Mouse (Mus musculus): ENCODE measurements around the gene Fev. TPM values are rescaled to one million over a fixed set of nuclear protein-coding genes. Genes with fewer than 3 reads are reported as not detected.

The Fev gene
- polyA plus RNA-seq, 1 experiment from 2014 or later = not detected

- Histone ChIP-seq H3K27ac (replicated peaks; ENCODE audit: low read depth, low read length) (no peak overlapping the region), H3K4me1 (ENCODE audit: control insufficient read depth, insufficient read depth, low read length) (0 out of 2 replicates have a peak, but pooled peaks cover 8% of the 10 kb centered on the region), H3K4me2 (ENCODE audit: low read depth, low read length) (peak overlapping the region; percentile 53), H3K27me3 (replicated peaks; ENCODE audit: control insufficient read depth, insufficient read depth, low read length) (peaks cover 74% of the 10 kb centered on the region), H3K4me3 (ENCODE audit: low read depth, low read length) (peak overlapping the region; percentile 34), H3K9me3 (ENCODE audit: control insufficient read depth, low read length) (no peaks in the 10 kb centered on the region), H3K9ac (ENCODE audit: low read depth, low read length) (no peak overlapping the region), H3K36me3 (ENCODE audit: control insufficient read depth, insufficient read depth, low read length) (no peaks in the 10 kb centered on the region)
- peak; percentile 34; the same call in 1 of the 2 replicates for ATAC-seq (ENCODE audit: low read depth)
- under 1% methylated on average over 28 of the region's 29 CpGs for WGBS
- peak; percentile 85 for DNase-seq (ENCODE audit: low spot score)
Observed at GRCm38 (mm10) chr1:74858171-74858719, 27.0 kb downstream of the Fev start.

DNA sequence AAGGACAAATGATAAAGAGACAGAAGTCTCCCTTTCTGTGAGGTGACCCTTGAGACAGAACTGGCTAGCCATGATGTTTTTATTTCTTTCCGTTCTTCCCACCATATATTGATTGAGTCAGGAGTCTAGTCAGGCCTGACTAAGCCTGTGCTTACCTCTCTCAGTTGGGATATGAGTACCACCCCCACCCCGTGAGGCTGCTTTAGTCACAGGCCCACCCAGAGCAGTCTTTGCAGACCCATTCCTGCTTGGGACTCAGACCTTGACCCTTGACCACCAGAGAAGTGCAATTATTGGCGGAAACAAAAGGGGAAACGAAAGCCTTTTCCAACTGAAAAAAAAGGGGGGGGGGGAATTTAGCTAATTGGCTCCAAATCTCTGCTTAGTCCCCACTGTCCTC, 27.5 kb downstream of the Fev start:
- H3K27ac ChIP-seq (replicated peaks; ENCODE audit: low read depth, low read length) = no peak overlapping the region
- no peak for ATAC-seq (ENCODE audit: low read depth)
- WGBS = 8% methylated on average over 4 of the region's 4 CpGs
- H3K9me3 ChIP-seq (ENCODE audit: control insufficient read depth, low read length) = no peaks in the 10 kb centered on the region
- H3K9ac ChIP-seq (ENCODE audit: low read depth, low read length) = no peak overlapping the region
- H3K4me2 ChIP-seq (ENCODE audit: low read depth, low read length) = peak overlapping the region; percentile 53
- H3K36me3 ChIP-seq (ENCODE audit: control insufficient read depth, insufficient read depth, low read length) = no peaks in the 10 kb centered on the region
- DNase-seq (ENCODE audit: low spot score) = no peak
- H3K4me1 ChIP-seq (ENCODE audit: control insufficient read depth, insufficient read depth, low read length) = 0 out of 2 replicates have a peak, but pooled peaks cover 8% of the 10 kb centered on the region
- H3K27me3 ChIP-seq (replicated peaks; ENCODE audit: control insufficient read depth, insufficient read depth, low read length) = peaks cover 80% of the 10 kb centered on the region
- peak overlapping the region; percentile 34 for H3K4me3 ChIP-seq (ENCODE audit: low read depth, low read length)

DNA sequence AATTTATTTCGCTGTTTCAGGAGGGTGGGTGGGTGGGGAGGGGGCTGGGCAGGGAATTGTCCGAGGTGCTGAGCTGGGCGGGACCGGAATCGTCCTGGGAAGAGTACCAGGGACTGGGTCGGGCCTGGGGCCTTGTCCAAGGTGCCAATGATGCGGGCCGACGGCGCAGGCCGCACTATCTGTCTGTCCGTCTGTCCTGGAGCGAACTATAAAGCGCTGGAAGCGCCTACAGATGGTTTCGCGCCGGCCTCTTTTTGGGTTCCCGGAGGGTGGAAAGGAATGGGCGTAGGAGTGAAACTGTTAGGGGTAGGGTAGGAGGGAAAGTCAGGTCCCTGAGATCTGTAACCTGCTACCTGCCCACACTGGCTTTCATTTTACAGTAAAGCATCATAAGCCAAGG, 28.0 kb downstream of the Fev start:
- Histone ChIP-seq H3K4me2 (ENCODE audit: low read depth, low read length) (peak overlapping the region; percentile 5; the same call in 1 of the 2 replicates), H3K9me3 (ENCODE audit: control insufficient read depth, low read length) (no peaks in the 10 kb centered on the region), H3K27me3 (replicated peaks; ENCODE audit: control insufficient read depth, insufficient read depth, low read length) (peaks cover 84% of the 10 kb centered on the region), H3K36me3 (ENCODE audit: control insufficient read depth, insufficient read depth, low read length) (no peaks in the 10 kb centered on the region), H3K9ac (ENCODE audit: low read depth, low read length) (no peak overlapping the region), H3K27ac (replicated peaks; ENCODE audit: low read depth, low read length) (no peak overlapping the region), H3K4me1 (ENCODE audit: control insufficient read depth, insufficient read depth, low read length) (0 out of 2 replicates have a peak, but pooled peaks cover 8% of the 10 kb centered on the region), H3K4me3 (ENCODE audit: low read depth, low read length) (no peak overlapping the region)
- DNase-seq (ENCODE audit: low spot score) = no peak
- 3% methylated on average over 20 of the region's 20 CpGs for WGBS
- no peak for ATAC-seq (ENCODE audit: low read depth)

DNA sequence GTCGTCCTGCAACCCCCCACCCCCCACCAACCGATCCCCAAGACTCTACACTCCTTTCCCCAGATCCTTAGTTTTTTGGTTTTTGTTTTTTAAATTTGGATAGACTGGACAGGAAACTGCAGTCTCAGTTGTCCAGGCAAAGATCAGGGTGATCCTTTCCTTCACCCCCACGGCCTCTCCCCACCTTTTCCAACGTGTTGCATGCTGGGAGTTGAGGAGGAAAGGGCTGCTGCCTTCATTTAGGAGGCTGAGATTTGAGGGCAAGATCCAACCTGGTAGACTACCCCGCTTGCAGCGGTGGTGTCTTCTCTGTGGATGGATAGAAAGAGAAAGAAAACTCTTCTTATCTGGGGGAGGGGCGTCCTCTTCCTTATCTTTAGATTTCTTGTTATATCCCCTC, 28.4 kb downstream of the Fev start:
- peak overlapping the region; percentile 6; the same call in 1 of the 2 replicates for H3K4me3 ChIP-seq (ENCODE audit: low read depth, low read length)
- H3K4me1 ChIP-seq (ENCODE audit: control insufficient read depth, insufficient read depth, low read length) = 0 out of 2 replicates have a peak, but pooled peaks cover 8% of the 10 kb centered on the region
- no peaks in the 10 kb centered on the region for H3K36me3 ChIP-seq (ENCODE audit: control insufficient read depth, insufficient read depth, low read length)
- DNase-seq (ENCODE audit: low spot score) = no peak
- 0 out of 2 replicates have a peak overlapping the region, but pooled peaks have one; percentile 5 for H3K4me2 ChIP-seq (ENCODE audit: low read depth, low read length)
- peaks cover 89% of the 10 kb centered on the region for H3K27me3 ChIP-seq (replicated peaks; ENCODE audit: control insufficient read depth, insufficient read depth, low read length)
- ATAC-seq (ENCODE audit: low read depth) = no peak
- no peak overlapping the region for H3K27ac ChIP-seq (replicated peaks; ENCODE audit: low read depth, low read length)
- H3K9ac ChIP-seq (ENCODE audit: low read depth, low read length) = no peak overlapping the region
- H3K9me3 ChIP-seq (ENCODE audit: control insufficient read depth, low read length) = no peaks in the 10 kb centered on the region
- under 1% methylated on average over 7 of the region's 7 CpGs for whole genome bisulfite sequencing

- 2% methylated on average over 11 of the region's 11 CpGs for WGBS
- ATAC-seq (ENCODE audit: low read depth) (no peak), DNase-seq (ENCODE audit: low spot score) (no peak)
- Histone ChIP-seq H3K4me3 (ENCODE audit: low read depth, low read length) (peak overlapping the region; percentile 71), H3K9me3 (ENCODE audit: control insufficient read depth, low read length) (no peaks in the 10 kb centered on the region), H3K4me1 (ENCODE audit: control insufficient read depth, insufficient read depth, low read length) (0 out of 2 replicates have a peak, but pooled peaks cover 8% of the 10 kb centered on the region), H3K9ac (ENCODE audit: low read depth, low read length) (no peak overlapping the region), H3K36me3 (ENCODE audit: control insufficient read depth, insufficient read depth, low read length) (no peaks in the 10 kb centered on the region), H3K27ac (replicated peaks; ENCODE audit: low read depth, low read length) (no peak overlapping the region), H3K4me2 (ENCODE audit: low read depth, low read length) (peak overlapping the region; percentile 99; the same call in 1 of the 2 replicates), H3K27me3 (replicated peaks; ENCODE audit: control insufficient read depth, insufficient read depth, low read length) (peaks cover 93% of the 10 kb centered on the region)
Observed at GRCm38 (mm10) chr1:74856439-74856720, 28.8 kb downstream of the Fev start.

DNA sequence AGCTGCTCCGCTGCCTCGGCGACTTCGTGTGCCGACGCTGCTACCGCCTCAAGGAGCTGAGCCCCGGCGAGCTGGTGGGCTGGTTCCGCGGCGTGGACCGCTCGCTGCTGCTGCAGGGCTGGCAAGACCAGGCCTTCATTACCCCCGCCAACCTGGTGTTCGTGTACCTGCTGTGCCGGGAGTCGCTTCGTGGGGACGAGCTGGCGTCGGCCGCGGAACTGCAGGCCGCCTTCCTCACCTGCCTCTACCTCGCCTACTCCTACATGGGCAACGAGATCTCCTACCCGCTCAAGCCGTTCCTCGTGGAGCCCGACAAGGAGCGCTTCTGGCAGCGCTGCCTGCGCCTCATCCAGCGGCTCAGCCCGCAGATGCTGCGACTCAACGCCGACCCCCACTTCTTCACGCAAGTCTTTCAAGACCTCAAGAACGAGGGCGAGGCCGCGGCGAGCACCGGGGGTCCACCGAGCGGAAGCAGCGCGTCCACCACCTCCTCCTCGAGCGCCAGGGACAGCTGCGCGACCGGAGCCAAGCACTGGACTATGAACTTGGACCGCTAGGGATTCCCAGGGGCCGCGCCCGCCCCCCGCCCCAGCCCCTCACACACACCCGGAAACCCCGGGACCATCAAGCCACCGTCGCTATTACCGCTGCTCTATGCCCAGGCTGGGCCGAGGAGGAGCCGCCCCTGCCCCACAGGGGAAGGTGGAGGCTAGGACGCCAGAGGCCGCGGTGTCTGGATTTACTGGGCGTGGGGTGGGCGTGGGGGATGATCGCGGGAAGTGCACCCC, 29.4 kb downstream of the Fev start:
- DNase-seq (ENCODE audit: low spot score) (no peak), ATAC-seq (ENCODE audit: low read depth) (no peak)
- Histone ChIP-seq H3K36me3 (ENCODE audit: control insufficient read depth, insufficient read depth, low read length) (no peaks in the 10 kb centered on the region), H3K4me2 (ENCODE audit: low read depth, low read length) (peak overlapping the region; percentile 99), H3K4me3 (ENCODE audit: low read depth, low read length) (peak overlapping the region; percentile 71), H3K4me1 (ENCODE audit: control insufficient read depth, insufficient read depth, low read length) (0 out of 2 replicates have a peak, but pooled peaks cover 8% of the 10 kb centered on the region), H3K9me3 (ENCODE audit: control insufficient read depth, low read length) (no peaks in the 10 kb centered on the region), H3K27me3 (replicated peaks; ENCODE audit: control insufficient read depth, insufficient read depth, low read length) (peaks cover 97% of the 10 kb centered on the region), H3K27ac (replicated peaks; ENCODE audit: low read depth, low read length) (no peak overlapping the region), H3K9ac (ENCODE audit: low read depth, low read length) (peak overlapping the region; percentile 61; the same call in 1 of the 2 replicates)
- WGBS = 1% methylated on average over 41 of the region's 74 CpGs

DNA sequence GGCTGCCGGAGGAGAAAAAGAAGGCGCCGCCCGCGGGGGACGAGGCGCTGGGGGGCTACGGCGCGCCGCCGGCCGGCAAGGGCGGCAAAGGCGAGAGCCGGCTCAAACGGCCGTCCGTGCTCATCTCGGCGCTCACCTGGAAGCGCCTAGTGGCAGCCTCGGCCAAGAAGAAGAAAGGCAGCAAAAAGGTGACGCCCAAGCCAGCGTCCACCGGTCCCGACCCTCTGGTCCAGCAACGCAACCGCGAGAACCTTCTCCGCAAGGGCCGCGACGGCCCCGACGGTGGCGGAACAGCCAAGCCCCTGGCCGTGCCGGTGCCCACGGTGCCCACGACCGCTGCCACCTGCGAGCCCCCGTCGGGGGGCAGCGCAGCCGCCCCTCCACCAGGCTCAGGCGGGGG, 30.1 kb downstream of the Fev start:
- DNase-seq (ENCODE audit: low spot score) (no peak), ATAC-seq (ENCODE audit: low read depth) (no peak; the same call in 1 of the 2 replicates)
- Histone ChIP-seq H3K9me3 (ENCODE audit: control insufficient read depth, low read length) (no peaks in the 10 kb centered on the region), H3K36me3 (ENCODE audit: control insufficient read depth, insufficient read depth, low read length) (no peaks in the 10 kb centered on the region), H3K4me3 (ENCODE audit: low read depth, low read length) (peak overlapping the region; percentile 71), H3K27me3 (replicated peaks; ENCODE audit: control insufficient read depth, insufficient read depth, low read length) (peaks cover 97% of the 10 kb centered on the region), H3K4me1 (ENCODE audit: control insufficient read depth, insufficient read depth, low read length) (0 out of 2 replicates have a peak, but pooled peaks cover 8% of the 10 kb centered on the region), H3K9ac (ENCODE audit: low read depth, low read length) (peak overlapping the region; percentile 61), H3K27ac (replicated peaks; ENCODE audit: low read depth, low read length) (no peak overlapping the region), H3K4me2 (ENCODE audit: low read depth, low read length) (peak overlapping the region; percentile 99)
- under 1% methylated on average over 21 of the region's 48 CpGs for WGBS

- 2% methylated on average over 20 of the region's 39 CpGs for WGBS
- peak within 1 kb of the TSS; percentile 71 for H3K4me3 ChIP-seq (ENCODE audit: low read depth, low read length)
- no peaks in the 10 kb centered on the region for H3K36me3 ChIP-seq (ENCODE audit: control insufficient read depth, insufficient read depth, low read length)
- H3K27ac ChIP-seq (replicated peaks; ENCODE audit: low read depth, low read length) = no peak within 1 kb of the TSS
- H3K27me3 ChIP-seq (replicated peaks; ENCODE audit: control insufficient read depth, insufficient read depth, low read length) = peaks cover 97% of the 10 kb centered on the region
- H3K4me2 ChIP-seq (ENCODE audit: low read depth, low read length) = peak within 1 kb of the TSS; percentile 99
- H3K4me1 ChIP-seq (ENCODE audit: control insufficient read depth, insufficient read depth, low read length) = 0 out of 2 replicates have a peak, but pooled peaks cover 8% of the 10 kb centered on the region
- ATAC-seq (ENCODE audit: low read depth) (peak; percentile 95), DNase-seq (ENCODE audit: low spot score) (peak; percentile 96)
- peak within 1 kb of the TSS; percentile 61 for H3K9ac ChIP-seq (ENCODE audit: low read depth, low read length)
- H3K9me3 ChIP-seq (ENCODE audit: control insufficient read depth, low read length) = no peaks in the 10 kb centered on the region
Observed at GRCm38 (mm10) chr1:74854306-74855056, 30.7 kb downstream of the Fev start, which contains the start of gene Cdk5r2. Gene Cdk5r2, plus strand, starts transcription at chr1:74854934.

All from embryonic facial prominence, embryonic 14.5 days (tissue).